Mouse (Mus musculus) testis, adult 2 months (tissue): Measurements from ENCODE around the gene Ist1.

Experiments
- CTCF ChIP-seq: fragments of 200-500 bp; IDR thresholded peaks from 2 replicates; pipeline ENCODE4 v1.5.1; 2012; ENCODE audit warnings: low read depth, mild to moderate bottlenecking, inconsistent platforms, low read length, moderate library complexity; ENCODE audit not compliant: control insufficient read depth, insufficient read depth, insufficient replicate concordance
- POLR2A ChIP-seq: fragments of 200-500 bp; IDR thresholded peaks from 2 replicates; pipeline ENCODE4 v1.6.1; 2012; ENCODE audit warnings: low read depth, mild to moderate bottlenecking, inconsistent platforms, low read length, moderate library complexity; ENCODE audit not compliant: control insufficient read depth

DNA sequence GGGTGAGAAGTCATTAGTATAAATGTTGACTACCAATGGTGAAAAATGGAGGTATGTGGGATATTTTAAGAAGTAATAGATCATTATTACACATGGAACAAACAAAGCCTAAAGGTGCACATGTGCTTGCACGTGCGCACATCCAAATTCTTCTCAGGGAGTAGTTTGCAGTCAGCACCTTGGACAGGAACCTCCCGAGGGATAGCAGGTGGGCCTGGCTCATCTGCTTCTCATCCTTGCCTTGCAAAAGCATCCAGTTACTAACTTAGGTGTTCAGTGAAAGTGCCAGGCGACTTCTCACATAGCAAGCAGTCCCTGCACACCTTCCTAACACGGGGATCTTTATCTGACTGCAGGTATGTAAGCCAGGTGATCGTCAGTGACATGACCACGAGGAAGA lies 52.6 kb downstream of the Ist1 start:
- TF ChIP-seq CTCF (no peak), POLR2A (no peak)
